Mouse (Mus musculus) B cell, adult 62 days (primary cell): ENCODE data around the gene Ccdc149. TPM values are rescaled to one million over a fixed set of nuclear protein-coding genes. Genes with fewer than 3 reads are reported as not detected.

Experiments
- total RNA-seq: library from RNA; stranded (reverse); gene quantifications from 4 replicates; pipeline ENCODE4 v1.2.4, GENCODE M21; 2023

Ccdc149 gene
- total RNA-seq, result not detected in 4 replicates

DNA sequence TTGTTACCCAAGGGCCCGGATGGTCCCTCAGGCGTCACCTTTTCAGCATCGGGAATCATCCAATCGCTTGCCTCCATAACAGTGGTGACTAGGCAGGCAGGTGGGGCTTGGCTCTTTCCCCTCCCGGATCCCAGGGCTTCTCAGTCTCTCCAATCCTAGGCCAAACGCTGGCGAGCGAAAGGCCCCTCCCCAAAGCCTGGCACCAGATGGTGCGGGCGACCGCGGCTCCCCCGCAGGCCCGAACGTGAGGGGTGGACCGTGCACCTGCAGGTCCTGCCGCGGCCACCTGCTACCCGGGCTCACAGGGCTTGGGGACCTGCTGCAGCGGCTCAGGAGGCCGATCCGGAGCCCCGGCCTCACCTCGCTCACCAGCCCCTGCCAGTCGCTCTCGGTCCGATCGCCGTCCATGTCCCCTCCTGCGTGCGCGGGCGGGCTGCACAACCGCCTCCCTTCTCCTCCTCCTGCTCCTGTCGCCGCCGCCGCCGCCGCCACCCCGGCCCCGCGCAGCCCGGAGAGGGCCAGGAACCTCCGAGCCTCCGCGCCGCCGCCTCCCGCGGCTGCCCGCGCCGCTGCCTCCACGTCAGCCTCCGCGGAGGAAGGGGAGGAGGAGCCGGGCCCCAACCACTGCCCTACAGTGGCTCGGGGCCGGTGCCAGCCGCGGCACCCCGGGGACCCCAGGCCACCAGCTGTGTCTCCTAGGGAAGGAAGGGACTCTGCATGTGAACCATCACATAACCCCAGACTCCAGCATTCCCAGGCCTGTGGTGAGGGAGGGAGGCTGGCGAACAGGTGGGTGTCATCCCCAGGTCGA, at the start of gene Ccdc149:
Gene Ccdc149 (minus strand): TSS at position 531 of the 811 bp plus-strand sequence.

DNA sequence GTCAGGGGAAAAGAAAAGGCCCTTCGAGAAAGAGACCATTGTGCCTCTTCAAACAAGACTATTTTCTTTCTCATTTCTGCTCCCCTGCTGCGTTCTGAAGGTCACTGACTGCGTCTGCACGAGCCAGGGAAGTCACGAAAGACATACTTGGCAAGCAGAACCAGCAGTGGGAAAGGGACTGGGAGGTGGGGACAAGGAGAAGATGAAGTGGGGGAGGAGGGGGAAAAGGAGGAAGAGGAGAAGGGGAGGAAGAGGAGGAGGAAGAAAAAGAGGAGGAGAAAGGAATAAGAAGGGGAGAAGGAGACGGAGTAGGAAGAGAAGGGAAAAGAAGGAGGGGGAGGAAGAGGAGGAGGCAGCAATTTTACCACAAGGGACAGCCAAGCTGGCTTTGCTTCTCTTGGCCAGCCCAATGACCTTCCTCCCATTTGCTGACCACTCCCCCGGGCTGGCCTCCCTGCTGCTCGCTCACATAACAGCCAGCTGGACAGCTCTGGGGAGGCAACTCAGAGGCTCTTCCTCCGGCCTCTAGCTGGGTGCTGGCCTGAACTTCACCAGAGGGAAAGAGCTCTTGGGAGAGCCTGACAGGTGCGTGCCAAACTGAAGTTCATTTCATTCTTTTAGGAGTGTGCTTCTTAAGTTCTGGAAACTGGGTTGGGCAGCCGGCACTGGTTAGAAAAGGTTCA, 107.7 kb downstream of the Ccdc149 start, which contains the start of gene Sod3:
Gene Sod3 (plus strand): TSS at position 324 of the 683 bp plus-strand sequence.

Other genes starting within 250 kb of the Ccdc149 start
- gene Sod3, start 107.7 kb downstream of the Ccdc149 start, total RNA-seq, result 0.14 to 0.21 TPM in 2 of 4 replicates, not detected in the others
- gene Lgi2, start 94.9 kb upstream of the Ccdc149 start, total RNA-seq, result not detected in 4 replicates
- gene Sepsecs, start 198.2 kb upstream of the Ccdc149 start, total RNA-seq, result 16.0 to 18.9 TPM (median 18.4 TPM) in 4 replicates